Mouse (Mus musculus) MEL (cell line): ENCODE results near the gene Tcf12. TPM values are rescaled to one million over a fixed set of nuclear protein-coding genes. Genes with fewer than 3 reads are reported as not detected.

Experiments
- DNase-seq: peaks from one replicate; pipeline ENCODE4 v3.0.0; 2011; ENCODE audit warnings: low read depth, low spot score
- H3K27ac ChIP-seq: 2 replicates; pipeline ENCODE4 v1.5.1; 2012; ENCODE audit warnings: low read depth, mild to moderate bottlenecking, control low read depth, low read length, moderate library complexity; ENCODE audit not compliant: control insufficient read depth
- H3K27me3 ChIP-seq, 2 experiments: fragments of 150-350 bp in 1 of 2; sonication (generic) in 1 of 2; 2 replicates each; pipeline ENCODE4 v1.6.1; 2012; ENCODE audit warnings: low read length in 2 of 2, mild to moderate bottlenecking in 2 of 2, improper control_type of control experiment in 1 of 2, moderate library complexity in 1 of 2; ENCODE audit not compliant: insufficient read depth in 2 of 2, control insufficient read depth in 1 of 2
- H3K36me3 ChIP-seq, 2 experiments: 2 replicates each; pipeline ENCODE4 v1.6.1; 2012 to 2014; ENCODE audit warnings: low read length in 2 of 2, improper control_type of control experiment in 1 of 2, inconsistent platforms in 1 of 2, mild to moderate bottlenecking in 1 of 2; ENCODE audit not compliant: insufficient read depth in 2 of 2, control insufficient read depth in 1 of 2
- H3K4me1 ChIP-seq, 2 experiments: fragments of 150-350 bp in 1 of 2; sonication (generic) in 1 of 2; 2 replicates each; pipeline ENCODE4 v1.6.1; 2012; ENCODE audit warnings: low read length in 2 of 2, improper control_type of control experiment in 1 of 2, mild to moderate bottlenecking in 1 of 2; ENCODE audit not compliant: insufficient read depth in 2 of 2, control insufficient read depth in 1 of 2
- H3K4me3 ChIP-seq, 2 experiments: fragments of 150-350 bp in 1 of 2; sonication (generic) in 1 of 2; 2 replicates each; pipeline ENCODE4 v1.5.1; 2012; ENCODE audit warnings: low read depth in 2 of 2, low read length in 2 of 2, mild to moderate bottlenecking in 2 of 2, moderate library complexity in 2 of 2, control low read depth in 1 of 2, improper control_type of control experiment in 1 of 2; ENCODE audit not compliant: control insufficient read depth in 1 of 2, insufficient read depth in 1 of 2
- H3K79me2 ChIP-seq: 2 replicates; pipeline ENCODE4 v1.6.1; 2012; ENCODE audit warnings: mild to moderate bottlenecking, low read length, moderate library complexity; ENCODE audit not compliant: control insufficient read depth, poor library complexity, insufficient read depth
- H3K9ac ChIP-seq: 2 replicates; pipeline ENCODE4 v1.6.1; 2012; ENCODE audit warnings: low read depth, mild to moderate bottlenecking, control low read depth, low read length, moderate library complexity; ENCODE audit not compliant: control insufficient read depth, poor library complexity, severe bottlenecking
- H3K9me3 ChIP-seq: fragments of 150-350 bp; sonication (generic); replicated peaks from 2 replicates; pipeline ENCODE4 v1.6.1; 2012; ENCODE audit warnings: mild to moderate bottlenecking, low read length, improper control_type of control experiment, moderate library complexity; ENCODE audit not compliant: insufficient read depth
- CHD2 ChIP-seq: IDR thresholded peaks from 2 replicates; pipeline ENCODE4 v1.6.1; 2011; ENCODE audit warnings: low read length, improper control_type of control experiment
- E2F4 ChIP-seq: IDR thresholded peaks from 2 replicates; pipeline ENCODE4 v1.6.1; 2011; ENCODE audit warnings: low read depth, low read length, improper control_type of control experiment, borderline replicate concordance
- ELF1 ChIP-seq: IDR thresholded peaks from 2 replicates; pipeline ENCODE4 v1.6.1; 2014; ENCODE audit warnings: low read depth, mild to moderate bottlenecking, inconsistent platforms, low read length, improper control_type of control experiment, moderate library complexity
- GABPA ChIP-seq: IDR thresholded peaks from 2 replicates; pipeline ENCODE4 v1.6.1; 2012; ENCODE audit warnings: low read depth, mild to moderate bottlenecking, inconsistent platforms, low read length, improper control_type of control experiment, moderate library complexity
- GATA1 ChIP-seq: IDR thresholded peaks from 2 replicates; pipeline ENCODE4 v1.6.1; 2011; ENCODE audit warnings: low read depth, low read length, improper control_type of control experiment
- KAT2A ChIP-seq: conservative IDR thresholded peaks from 2 replicates; pipeline ENCODE4 v1.6.1; 2012; ENCODE audit warnings: low read depth, low read length, improper control_type of control experiment, inconsistent platforms
- MAFK ChIP-seq: IDR thresholded peaks from 2 replicates; pipeline ENCODE4 v1.6.1; 2011; ENCODE audit warnings: low read depth, mild to moderate bottlenecking, low read length, improper control_type of control experiment, borderline replicate concordance
- MAZ ChIP-seq: IDR thresholded peaks from 2 replicates; pipeline ENCODE4 v1.6.1; 2012; ENCODE audit warnings: low read depth, mild to moderate bottlenecking, inconsistent platforms, low read length, improper control_type of control experiment
- MEF2A ChIP-seq: IDR thresholded peaks from 2 replicates; pipeline ENCODE4 v1.6.1; 2014; ENCODE audit warnings: low read depth, mild to moderate bottlenecking, inconsistent platforms, low read length, improper control_type of control experiment; ENCODE audit not compliant: poor library complexity, insufficient replicate concordance, severe bottlenecking; ENCODE audit errors: extremely low read depth
- MXI1 ChIP-seq: IDR thresholded peaks from 2 replicates; pipeline ENCODE4 v1.6.1; 2011; ENCODE audit warnings: mild to moderate bottlenecking, low read depth, low read length, improper control_type of control experiment
- MYC ChIP-seq: IDR thresholded peaks from 2 replicates; pipeline ENCODE4 v1.6.1; 2011; ENCODE audit warnings: low read depth, mild to moderate bottlenecking, low read length, improper control_type of control experiment, moderate library complexity
- NRF1 ChIP-seq: IDR thresholded peaks from 2 replicates; pipeline ENCODE4 v1.6.1; 2014; ENCODE audit warnings: low read depth, mild to moderate bottlenecking, inconsistent platforms, low read length, improper control_type of control experiment, moderate library complexity; ENCODE audit not compliant: poor library complexity, insufficient read depth, severe bottlenecking
- POLR2A ChIP-seq, 2 experiments: IDR thresholded peaks; 2 replicates each; pipeline ENCODE4 v1.6.1; 2011 to 2012; ENCODE audit warnings: low read length in 2 of 2, mild to moderate bottlenecking in 2 of 2, control low read depth in 1 of 2, improper control_type of control experiment in 1 of 2, low read depth in 1 of 2, moderate library complexity in 1 of 2; ENCODE audit not compliant: control insufficient read depth in 1 of 2, insufficient read depth in 1 of 2, poor library complexity in 1 of 2
- POLR2AphosphoS5 ChIP-seq: IDR thresholded peaks from 2 replicates; pipeline ENCODE4 v1.6.1; 2012; ENCODE audit warnings: low read depth, borderline replicate concordance, mild to moderate bottlenecking, inconsistent platforms, low read length, moderate library complexity, mixed read lengths
- SIN3A ChIP-seq: IDR thresholded peaks from 2 replicates; pipeline ENCODE4 v1.6.1; 2012; ENCODE audit warnings: low read length, improper control_type of control experiment, inconsistent platforms
- TAL1 ChIP-seq: IDR thresholded peaks from 2 replicates; pipeline ENCODE4 v1.6.1; 2012; ENCODE audit warnings: mild to moderate bottlenecking, inconsistent platforms, low read length, moderate library complexity, mixed read lengths
- UBTF ChIP-seq: IDR thresholded peaks from 2 replicates; pipeline ENCODE4 v1.6.1; 2012; ENCODE audit warnings: low read depth, mild to moderate bottlenecking, inconsistent platforms, low read length, improper control_type of control experiment, moderate library complexity, borderline replicate concordance; ENCODE audit not compliant: insufficient read depth
- USF2 ChIP-seq, 2 experiments: IDR thresholded peaks; 2 replicates each; pipeline ENCODE4 v1.6.1; 2011 to 2012; ENCODE audit warnings: improper control_type of control experiment in 2 of 2, low read length in 2 of 2, borderline replicate concordance in 1 of 2, inconsistent platforms in 1 of 2, low read depth in 1 of 2, mild to moderate bottlenecking in 1 of 2; ENCODE audit not compliant: insufficient read depth in 1 of 2
- ZC3H11A ChIP-seq: IDR thresholded peaks from 2 replicates; pipeline ENCODE4 v1.6.1; 2012; ENCODE audit warnings: low read depth, mild to moderate bottlenecking, inconsistent platforms, low read length, improper control_type of control experiment
- polyA plus RNA-seq, 2 experiments: library from polyadenylated mRNA; stranded (reverse) in 1 of 2; unstranded in 1 of 2; fragments of >175 nt in 1 of 2; fragments of >200 nt in 1 of 2; gene quantifications; 2 replicates each; pipeline versions ENCODE4 v1.2.1 to v1.2.4; 2012; ENCODE audit warnings: low replicate concordance in 2 of 2, low read depth in 1 of 2; ENCODE audit not compliant: insufficient read length in 2 of 2, insufficient read depth in 1 of 2, missing spikeins in 1 of 2
- total RNA-seq: library from RNA; depleted of rRNA; stranded (reverse); fragments of 300-350 nt; gene quantifications from 2 replicates; pipeline ENCODE4 v1.2.3, GENCODE M21; 2012; rRNA removed

The Tcf12 gene
- total and polyA plus RNA-seq, 3 experiments: 29.3 to 70.5 (median 39.6) TPM

GRCm38 (mm10) chr9:71799598-71799997 is 312.1 kb downstream of the Tcf12 start:
- Histone ChIP-seq H3K4me3 (no peak overlapping the region), H3K27me3 (peaks cover 26 to 40% of the 10 kb centered on the region in 2 experiments), H3K36me3 (no peaks in the 10 kb centered on the region), H3K4me1 (no peaks in the 10 kb centered on the region), H3K27ac (no peak overlapping the region), H3K9ac (no peak overlapping the region), H3K79me2 (no peaks in the 10 kb centered on the region), H3K9me3 (no peaks in the 10 kb centered on the region)
- TF ChIP-seq MYC (no peak), KAT2A (no peak), NRF1 (no peak), USF2 (IDR thresholded peaks at IDR 0.05; ENCODE audit: borderline replicate concordance in 1 of 2, insufficient read depth in 1 of 2, low read depth in 1 of 2, low read length in 2 of 2) (no peak), POLR2A (IDR thresholded peaks at IDR 0.05; ENCODE audit: control insufficient read depth in 1 of 2, insufficient read depth in 1 of 2, low read depth in 1 of 2, low read length in 2 of 2, poor library complexity in 1 of 2) (no peak)
- DNase-seq: no peak

- DNase-seq: no peak
- H3K4me1 ChIP-seq: no peaks in the 10 kb centered on the region
- peaks cover 20 to 30% of the 10 kb centered on the region in 2 experiments for H3K27me3 ChIP-seq
- no peak overlapping the region for H3K27ac ChIP-seq
- H3K79me2 ChIP-seq: no peaks in the 10 kb centered on the region
- H3K9ac ChIP-seq: no peak overlapping the region
- TF ChIP-seq MAFK: no peak
- TF ChIP-seq ZC3H11A: no peak
- TF ChIP-seq MAZ: no peak
- no peak for TF ChIP-seq E2F4
- TF ChIP-seq CHD2: no peak
- no peak for TF ChIP-seq TAL1
- TF ChIP-seq UBTF: no peak
- TF ChIP-seq POLR2AphosphoS5: no peak
- TF ChIP-seq NRF1: no peak
- TF ChIP-seq MEF2A: no peak
- TF ChIP-seq ELF1: no peak
- TF ChIP-seq POLR2A (IDR thresholded peaks at IDR 0.05; ENCODE audit: control insufficient read depth in 1 of 2, insufficient read depth in 1 of 2, low read depth in 1 of 2, low read length in 2 of 2, poor library complexity in 1 of 2): no peak
- no peak for TF ChIP-seq SIN3A
- TF ChIP-seq MXI1: no peak
- TF ChIP-seq GATA1: no peak
- TF ChIP-seq GABPA: no peak
- H3K36me3 ChIP-seq: no peaks in the 10 kb centered on the region
- no peaks in the 10 kb centered on the region for H3K9me3 ChIP-seq
- no peak overlapping the region for H3K4me3 ChIP-seq
These were observed 313.5 kb downstream of the Tcf12 start for GRCm38 (mm10) chr9:71798176-71798575.

Other genes starting within 250 kb of the Tcf12 start
- 20.2 and 20.6 TPM in 2 replicates for gene Zfp280d, start 163.0 kb upstream of the Tcf12 start, total RNA-seq
- gene Zfp280d, start 163.0 kb upstream of the Tcf12 start, polyA plus RNA-seq: 100 to 1,000 TPM in 1 of 2 experiments, 10 to 100 TPM in 1; 16.2 to 592 TPM